Mouse (Mus musculus): ENCODE data around the gene Tas2r124.
A peak's percentile ranks its signal among the peaks of the same experiment; 100 is the strongest.

Tas2r124 gene

DNA sequence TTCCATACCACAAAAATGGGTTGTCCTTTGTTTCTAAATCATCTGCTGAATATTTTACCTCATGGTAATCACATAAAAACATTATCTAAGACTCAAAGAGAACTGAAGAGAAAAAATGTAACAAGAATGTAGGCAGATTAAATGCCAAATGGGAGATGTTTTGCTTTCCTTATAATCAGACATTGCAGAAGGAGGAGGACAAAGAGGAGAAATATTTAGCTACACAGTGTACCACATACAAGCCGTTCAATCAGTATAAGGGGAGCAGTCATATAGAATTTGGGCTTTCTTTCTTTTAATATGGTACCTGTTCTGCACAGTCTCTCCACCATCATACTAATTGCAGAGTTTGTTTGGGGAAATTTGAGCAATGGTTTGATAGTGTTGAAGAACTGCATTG lies at the start of gene Tas2r124:
TSS of gene Tas2r124 (plus strand) at position 301 of the 400 bp plus-strand sequence.
- DNase-seq (ENCODE audit: extremely low read depth, low read depth) = no peak

DNA sequence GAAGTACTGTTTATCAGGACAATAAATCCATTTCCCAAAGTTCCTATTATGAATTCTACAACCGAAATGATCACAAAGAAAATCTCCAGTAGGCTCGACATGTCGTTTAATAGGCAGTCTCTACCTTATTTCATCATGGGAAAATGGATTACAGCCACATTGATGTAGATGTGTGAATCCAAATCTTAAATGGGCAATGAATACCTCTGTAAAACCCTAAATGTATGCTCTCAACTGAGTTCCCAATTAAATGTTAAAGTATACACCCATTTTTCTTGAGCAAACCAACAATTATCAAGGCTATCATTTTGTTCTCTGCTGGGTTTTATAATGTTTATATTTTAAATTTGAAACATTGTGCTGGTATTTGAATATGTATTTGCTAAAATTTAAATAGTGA lies 42.7 kb upstream of the Tas2r124 start, which contains the start of gene Tas2r122:
TSS of gene Tas2r122 (minus strand) at position 101 of the 400 bp plus-strand sequence.
- no peak for DNase-seq (ENCODE audit: extremely low read depth, low read depth)

DNA sequence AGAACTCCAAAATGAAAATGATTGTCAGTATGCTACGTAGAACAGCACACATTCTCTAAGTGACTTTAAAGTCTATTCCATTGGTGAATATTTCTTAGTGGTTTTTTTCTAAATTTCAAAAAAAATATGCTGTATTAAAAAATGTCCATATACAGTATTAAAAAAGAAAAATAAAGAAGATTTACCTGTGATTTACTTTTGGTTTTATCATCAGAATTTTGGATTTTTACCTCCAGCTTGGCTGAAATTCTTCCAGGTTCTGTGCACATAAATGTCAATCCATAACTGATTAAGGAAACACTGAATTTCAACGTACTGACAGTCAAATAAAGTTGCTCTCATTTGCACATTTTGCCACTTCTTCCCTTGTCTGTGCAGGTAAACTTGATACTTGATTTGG lies 16.6 kb upstream of the Tas2r124 start, which contains the start of gene Tas2r115:
TSS of gene Tas2r115 (minus strand) at position 101 of the 400 bp plus-strand sequence.
- DNase-seq (ENCODE audit: extremely low read depth, low read depth) = no peak

DNA sequence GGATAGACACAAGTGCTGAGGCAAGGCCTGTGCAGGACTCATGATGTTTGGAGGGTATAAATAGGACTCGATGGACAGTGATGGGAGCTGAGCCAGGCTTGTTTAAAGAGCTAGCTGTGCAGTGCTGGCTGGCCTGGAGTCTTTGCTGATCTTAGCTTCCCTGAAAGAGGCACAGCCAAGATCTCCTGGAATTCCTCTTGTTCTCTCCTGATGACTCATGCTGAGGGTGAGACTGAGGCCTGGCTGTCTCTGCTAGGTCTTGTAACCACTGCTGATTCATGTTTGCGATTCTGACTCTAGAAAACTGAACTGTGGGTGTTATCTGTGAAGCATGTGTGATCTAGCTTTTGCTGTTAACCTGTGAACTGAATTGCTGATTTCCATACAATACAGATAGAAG lies 4.3 kb upstream of the Tas2r124 start:
- peak; percentile 3 for DNase-seq (ENCODE audit: extremely low read depth, low read depth)

DNA sequence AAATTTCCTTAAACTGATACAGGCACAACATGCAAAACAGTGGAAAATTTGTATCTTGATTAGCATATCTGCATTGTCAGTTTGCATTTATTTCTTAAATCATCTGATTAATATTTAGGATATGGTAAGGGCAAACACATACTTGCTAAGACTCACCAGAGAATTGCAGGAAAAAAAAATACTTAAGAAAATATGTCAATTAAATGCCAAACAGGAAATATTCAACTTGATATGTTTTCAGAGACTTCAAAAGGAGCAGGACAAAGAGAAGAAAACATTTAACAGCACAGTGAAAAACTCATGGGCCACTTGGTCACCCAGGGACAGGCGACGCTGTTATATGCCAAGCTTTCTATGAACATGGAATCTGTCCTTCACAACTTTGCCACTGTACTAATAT lies 7.3 kb downstream of the Tas2r124 start, which contains the start of gene Tas2r102:
TSS of gene Tas2r102 (plus strand) at position 301 of the 400 bp plus-strand sequence.
- DNase-seq (ENCODE audit: extremely low read depth, low read depth) = no peak

DNA sequence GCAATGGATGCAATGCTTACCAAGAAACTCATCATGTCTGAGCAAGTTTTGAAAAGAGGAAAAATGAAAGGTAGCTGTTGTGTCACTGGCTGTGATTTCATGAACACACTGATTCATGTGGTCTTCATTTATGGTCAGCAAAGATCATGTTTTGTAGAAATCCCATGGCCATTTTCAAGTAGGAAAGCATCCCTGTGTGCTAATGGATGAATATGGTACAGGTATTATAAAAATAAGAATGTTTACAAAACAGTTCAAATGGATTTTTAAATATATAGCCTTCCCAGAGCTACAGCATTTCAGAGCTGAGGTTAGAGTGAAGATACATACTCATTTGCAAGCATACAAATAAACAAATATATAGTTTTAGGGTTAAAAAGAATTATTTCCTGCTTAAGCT lies 23.5 kb downstream of the Tas2r124 start, which contains the start of gene Tas2r136:
TSS of gene Tas2r136 (minus strand) at position 101 of the 400 bp plus-strand sequence.
- DNase-seq (ENCODE audit: extremely low read depth, low read depth) = no peak

DNA sequence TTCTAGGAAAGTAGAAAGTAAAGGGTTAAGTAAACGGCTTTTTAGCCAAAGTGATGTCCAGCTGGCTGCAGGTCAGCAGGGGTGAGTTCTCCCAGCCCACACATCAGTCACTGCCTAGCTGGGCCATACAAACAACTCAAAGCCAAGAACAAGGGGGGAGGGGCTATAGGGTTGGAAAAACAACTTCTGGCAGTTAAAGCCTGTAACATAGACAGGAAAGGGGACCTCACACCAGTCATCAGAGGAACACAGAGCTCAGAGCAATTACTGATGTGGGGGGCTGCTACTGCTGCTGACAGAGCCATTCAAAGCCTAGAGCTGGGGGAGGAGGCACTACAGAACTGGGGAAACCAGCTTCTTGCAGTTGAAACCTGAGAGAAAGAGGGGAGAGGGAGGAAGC lies 40.9 kb downstream of the Tas2r124 start:
- no peak for DNase-seq (ENCODE audit: extremely low read depth, low read depth)

DNA sequence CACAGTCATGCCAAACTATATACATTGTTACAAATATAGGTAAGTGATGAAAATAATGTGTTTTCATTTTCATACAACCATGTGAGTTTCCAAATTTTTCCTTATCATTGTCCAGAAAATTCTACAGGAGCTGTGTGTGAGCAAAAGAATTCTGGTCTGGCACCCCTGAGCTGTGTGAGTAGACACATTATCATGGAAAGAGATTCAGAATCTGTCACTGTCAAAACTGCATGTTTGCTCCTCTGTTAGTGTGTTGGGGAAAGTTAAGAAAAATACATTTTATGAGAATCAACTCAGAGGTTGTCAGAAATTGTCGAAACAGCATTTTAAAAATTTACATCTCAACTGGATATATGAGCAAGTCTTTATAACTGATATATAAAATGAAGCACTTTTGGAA lies 48.0 kb downstream of the Tas2r124 start, which contains the start of gene Tas2r117:
TSS of gene Tas2r117 (plus strand) at position 301 of the 400 bp plus-strand sequence.
- no peak for DNase-seq (ENCODE audit: extremely low read depth, low read depth)
